Mouse (Mus musculus) lung, postnatal 0 days (tissue): ENCODE measurements around the gene Cdh4.

Source experiments
- CTCF ChIP-seq: IDR thresholded peaks from 2 replicates; pipeline ENCODE4 v1.5.1; 2016; ENCODE audit warnings: antibody characterized with exemption, mild to moderate bottlenecking
- EP300 ChIP-seq: IDR thresholded peaks from 2 replicates; pipeline ENCODE4 v1.6.1; 2016; ENCODE audit warnings: antibody characterized with exemption, mild to moderate bottlenecking, control low read depth

GRCm38 (mm10) chr2:179601167-179601566, 158.9 kb downstream of the Cdh4 start:
- no peak for TF ChIP-seq CTCF
- no peak for TF ChIP-seq EP300
